Mouse (Mus musculus) lung, postnatal 0 days (tissue): ENCODE data around the gene Smg5.

Experiments used
- CTCF ChIP-seq: IDR thresholded peaks from 2 replicates; pipeline ENCODE4 v1.5.1; 2016; ENCODE audit warnings: antibody characterized with exemption, mild to moderate bottlenecking
- EP300 ChIP-seq: IDR thresholded peaks from 2 replicates; pipeline ENCODE4 v1.6.1; 2016; ENCODE audit warnings: antibody characterized with exemption, mild to moderate bottlenecking, control low read depth

DNA sequence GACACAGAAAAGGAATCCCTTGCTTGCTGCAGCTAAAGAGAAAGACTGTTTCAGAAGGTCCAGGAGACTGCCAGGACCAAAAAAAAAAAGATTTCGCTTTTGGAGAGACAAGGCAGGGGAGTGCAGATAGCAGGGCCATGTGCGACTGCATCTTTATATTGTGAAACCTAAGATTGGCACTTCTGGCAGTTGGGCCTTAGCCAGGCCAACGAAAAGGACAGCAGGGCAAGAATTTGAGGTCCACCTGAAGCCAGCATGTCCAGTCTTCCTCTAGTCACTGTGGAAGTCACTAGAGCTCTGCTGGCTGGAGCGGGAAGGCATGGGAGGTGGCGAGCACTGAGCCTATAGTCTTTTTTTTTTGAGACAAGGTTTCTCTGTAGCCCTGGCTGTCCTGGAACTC, 72.9 kb downstream of the Smg5 start:
- TF ChIP-seq CTCF (no peak), EP300 (no peak)
